Mouse (Mus musculus): ENCODE data around the gene Vps37b. TPM values are rescaled to one million over a fixed set of nuclear protein-coding genes. Genes with fewer than 3 reads are reported as not detected.

Gene Vps37b
- polyA plus RNA-seq, 1 experiment from 2014 or later: 42.5 TPM

DNA sequence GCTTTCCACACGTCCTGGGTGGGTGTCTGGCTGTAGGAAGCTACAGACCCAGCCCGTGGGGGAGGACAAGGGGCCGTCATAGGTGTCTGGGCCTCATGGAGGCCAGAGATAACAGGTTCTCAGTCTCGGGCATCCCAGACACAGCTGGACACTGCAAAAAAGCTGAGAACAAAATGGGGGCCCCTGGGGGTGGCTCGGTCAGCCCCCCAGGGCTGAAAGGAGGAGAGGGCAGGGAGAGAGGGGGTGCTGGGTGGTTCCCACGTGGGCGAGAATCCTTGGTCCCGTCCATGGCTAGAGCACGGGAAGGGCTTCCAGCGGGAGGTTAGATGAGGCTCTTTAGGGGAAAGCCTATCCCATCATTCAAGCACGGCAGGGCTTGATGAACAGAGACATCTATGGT lies 49.2 kb downstream of the Vps37b start:
- no peak overlapping the region for H3K9ac ChIP-seq
- no peaks in the 10 kb centered on the region for H3K9me3 ChIP-seq
- 79% methylated on average over 11 of the region's 11 CpGs for WGBS
- no peak overlapping the region for H3K4me3 ChIP-seq
- 0 out of 2 replicates have a peak, but pooled peaks cover 3% of the 10 kb centered on the region for H3K27me3 ChIP-seq
- H3K4me2 ChIP-seq (replicated peaks): no peak overlapping the region
- ATAC-seq (ENCODE audit: insufficient number of reproducible peaks, insufficient read depth, low FRiP score, low TSS enrichment): no peak
- no peaks in the 10 kb centered on the region for H3K36me3 ChIP-seq
- H3K4me1 ChIP-seq: peaks cover 13% of the 10 kb centered on the region; the same call in 1 of the 2 replicates
- no peak overlapping the region for H3K27ac ChIP-seq

- Histone ChIP-seq H3K4me1 (0 out of 2 replicates have a peak, but pooled peaks cover 4% of the 10 kb centered on the region), H3K27ac (no peak overlapping the region), H3K9ac (no peak overlapping the region; the same call in 1 of the 2 replicates), H3K36me3 (no peaks in the 10 kb centered on the region), H3K4me3 (no peak overlapping the region), H3K4me2 (replicated peaks) (no peak overlapping the region), H3K27me3 (0 out of 2 replicates have a peak, but pooled peaks cover 3% of the 10 kb centered on the region), H3K9me3 (no peaks in the 10 kb centered on the region)
- ATAC-seq (ENCODE audit: insufficient number of reproducible peaks, insufficient read depth, low FRiP score, low TSS enrichment): no peak
- WGBS: 77% methylated on average over 6 of the region's 6 CpGs
These were observed 50.9 kb downstream of the Vps37b start for GRCm38 (mm10) chr5:123981250-123981554.

DNA sequence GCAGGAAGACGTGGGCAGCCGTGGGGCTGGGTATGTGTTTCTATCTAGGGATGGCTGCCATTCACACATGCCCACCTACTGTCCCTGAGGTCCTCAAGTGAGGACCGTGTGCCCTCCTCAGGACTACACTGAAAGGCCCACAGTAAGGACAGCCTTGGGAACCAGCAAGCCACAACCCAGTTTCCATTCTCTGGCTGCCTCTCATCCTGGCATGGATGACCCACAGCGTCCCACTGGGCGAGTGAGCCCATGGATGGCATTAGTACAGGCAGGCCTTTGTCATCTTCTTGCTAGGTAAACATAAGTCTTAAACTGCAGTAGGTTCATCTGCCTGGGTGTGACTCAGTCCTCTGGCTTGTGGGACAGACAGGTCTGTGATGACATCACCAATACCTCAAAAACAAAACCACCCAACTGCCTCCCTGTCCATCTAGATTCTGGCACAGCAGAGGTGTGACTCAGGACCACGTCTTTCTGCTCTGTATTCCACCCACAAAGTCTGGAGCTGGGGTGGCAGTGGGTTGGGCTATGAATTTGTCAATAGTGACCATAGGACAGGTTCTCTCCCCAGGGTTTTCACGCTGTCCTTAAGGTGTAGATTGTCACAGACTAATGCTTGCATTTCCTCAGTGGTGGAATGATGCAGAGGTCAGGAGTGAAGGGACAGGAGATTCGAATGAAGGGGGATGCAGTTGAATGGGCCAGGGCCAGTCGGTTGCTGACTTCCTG lies 51.4 kb downstream of the Vps37b start:
- 73% methylated on average over 9 of the region's 9 CpGs for WGBS
- no peak overlapping the region for H3K4me3 ChIP-seq
- no peak overlapping the region for H3K4me2 ChIP-seq (replicated peaks)
- peaks cover 5% of the 10 kb centered on the region for H3K27me3 ChIP-seq
- 0 out of 2 replicates have a peak, but pooled peaks cover 4% of the 10 kb centered on the region for H3K4me1 ChIP-seq
- H3K9ac ChIP-seq: no peak overlapping the region; the same call in 1 of the 2 replicates
- no peaks in the 10 kb centered on the region for H3K9me3 ChIP-seq
- no peak for ATAC-seq (ENCODE audit: insufficient number of reproducible peaks, insufficient read depth, low FRiP score, low TSS enrichment)
- H3K36me3 ChIP-seq: no peaks in the 10 kb centered on the region
- no peak overlapping the region for H3K27ac ChIP-seq

GRCm38 (mm10) chr5:123979980-123980369 lies 52.1 kb downstream of the Vps37b start:
- H3K4me3 ChIP-seq: no peak overlapping the region
- H3K9me3 ChIP-seq: no peaks in the 10 kb centered on the region
- H3K27me3 ChIP-seq: peaks cover 4% of the 10 kb centered on the region
- ATAC-seq (ENCODE audit: insufficient number of reproducible peaks, insufficient read depth, low FRiP score, low TSS enrichment): no peak
- whole genome bisulfite sequencing: 47% methylated on average over 4 of the region's 4 CpGs
- no peaks in the 10 kb centered on the region for H3K36me3 ChIP-seq
- no peak overlapping the region for H3K9ac ChIP-seq
- H3K4me2 ChIP-seq (replicated peaks): no peak overlapping the region
- 0 out of 2 replicates have a peak, but pooled peaks cover 4% of the 10 kb centered on the region for H3K4me1 ChIP-seq
- no peak overlapping the region for H3K27ac ChIP-seq

DNA sequence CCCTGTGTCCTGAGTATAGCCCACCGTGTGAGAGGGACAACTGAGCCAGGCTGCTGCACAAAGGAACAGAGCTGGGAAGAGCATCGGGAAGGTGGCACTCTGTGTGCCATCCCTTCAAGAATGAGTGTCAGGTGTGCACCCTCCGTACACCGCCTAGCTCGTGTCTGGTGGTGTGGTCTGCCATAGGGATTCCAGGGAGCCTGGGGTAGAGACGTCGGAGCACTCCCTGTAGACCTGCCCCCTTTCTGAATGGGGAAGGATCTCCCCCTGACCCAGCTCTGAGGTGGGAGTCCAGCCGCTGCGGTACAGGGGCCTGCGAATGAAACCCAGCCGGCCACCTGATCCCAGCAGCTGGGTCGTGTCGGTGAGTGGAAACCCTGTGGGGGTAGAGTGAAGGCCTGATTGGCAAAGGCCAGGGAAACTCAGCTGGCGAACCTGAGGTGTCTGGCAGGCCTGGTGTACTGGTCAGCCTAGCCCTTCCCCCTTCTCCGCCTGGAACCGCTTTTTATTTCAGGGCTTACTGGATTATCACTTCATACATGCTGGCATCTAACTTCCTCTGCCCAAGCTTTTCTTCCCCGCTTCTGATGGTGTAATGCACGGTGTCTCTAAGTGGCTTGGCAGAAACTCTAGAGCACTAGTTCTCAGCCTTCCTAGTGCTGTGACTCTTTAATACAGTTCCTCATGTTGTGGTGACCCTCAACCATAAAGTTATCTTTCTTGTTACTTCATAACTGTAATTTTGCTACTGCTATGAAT lies 52.7 kb downstream of the Vps37b start:
- Histone ChIP-seq H3K4me2 (replicated peaks) (no peak overlapping the region), H3K4me1 (peaks cover 8% of the 10 kb centered on the region), H3K9me3 (no peaks in the 10 kb centered on the region), H3K4me3 (no peak overlapping the region), H3K9ac (no peak overlapping the region), H3K27ac (no peak overlapping the region), H3K36me3 (no peaks in the 10 kb centered on the region), H3K27me3 (peaks cover 4% of the 10 kb centered on the region)
- no peak for ATAC-seq (ENCODE audit: insufficient number of reproducible peaks, insufficient read depth, low FRiP score, low TSS enrichment)
- 75% methylated on average over 18 of the region's 18 CpGs for WGBS

DNA sequence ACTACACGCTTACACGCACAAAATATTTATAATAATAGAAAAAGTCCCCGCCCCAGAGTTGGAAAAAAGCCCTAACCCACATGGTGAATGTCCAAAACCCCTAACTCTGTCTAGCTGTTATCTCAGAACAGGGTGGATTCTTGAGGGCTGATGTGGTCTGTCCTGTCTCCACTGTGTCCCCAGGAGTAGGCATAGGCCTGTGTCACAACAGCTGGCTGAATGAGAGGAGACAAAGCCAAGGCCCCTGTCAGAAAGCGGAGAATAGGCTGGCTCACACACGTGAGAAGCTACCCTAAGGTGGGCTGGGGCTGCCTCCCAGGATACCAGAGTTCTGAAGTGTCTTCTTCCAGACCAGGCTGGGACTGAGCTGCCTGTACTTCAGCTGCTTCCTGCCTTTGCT lies 53.9 kb downstream of the Vps37b start:
- Histone ChIP-seq H3K36me3 (no peaks in the 10 kb centered on the region), H3K4me1 (peaks cover 9% of the 10 kb centered on the region), H3K27me3 (peaks cover 8% of the 10 kb centered on the region), H3K27ac (no peak overlapping the region), H3K4me3 (no peak overlapping the region), H3K4me2 (replicated peaks) (no peak overlapping the region), H3K9ac (no peak overlapping the region), H3K9me3 (no peaks in the 10 kb centered on the region)
- 76% methylated on average over 5 of the region's 5 CpGs for WGBS
- ATAC-seq (ENCODE audit: insufficient number of reproducible peaks, insufficient read depth, low FRiP score, low TSS enrichment): no peak

GRCm38 (mm10) chr5:123977231-123977630 lies 54.8 kb downstream of the Vps37b start:
- Histone ChIP-seq H3K4me3 (no peak overlapping the region), H3K36me3 (no peaks in the 10 kb centered on the region), H3K9ac (no peak overlapping the region), H3K27me3 (peaks cover 10% of the 10 kb centered on the region), H3K4me1 (peaks cover 9% of the 10 kb centered on the region), H3K9me3 (no peaks in the 10 kb centered on the region), H3K27ac (no peak overlapping the region), H3K4me2 (replicated peaks) (no peak overlapping the region)
- 26% methylated on average over 3 of the region's 3 CpGs for WGBS
- ATAC-seq (ENCODE audit: insufficient number of reproducible peaks, insufficient read depth, low FRiP score, low TSS enrichment): no peak

- H3K36me3 ChIP-seq: no peaks in the 10 kb centered on the region
- no peaks in the 10 kb centered on the region for H3K9me3 ChIP-seq
- H3K4me2 ChIP-seq (replicated peaks): no peak overlapping the region
- H3K4me1 ChIP-seq: peaks cover 9% of the 10 kb centered on the region
- WGBS: 67% methylated on average over 6 of the region's 6 CpGs
- H3K4me3 ChIP-seq: no peak overlapping the region
- no peak overlapping the region for H3K9ac ChIP-seq
- no peak for ATAC-seq (ENCODE audit: insufficient number of reproducible peaks, insufficient read depth, low FRiP score, low TSS enrichment)
- H3K27ac ChIP-seq: no peak overlapping the region
- peaks cover 10% of the 10 kb centered on the region for H3K27me3 ChIP-seq
These were observed 56.3 kb downstream of the Vps37b start for GRCm38 (mm10) chr5:123975668-123976180.

- Histone ChIP-seq H3K36me3 (no peaks in the 10 kb centered on the region), H3K9ac (no peak overlapping the region), H3K27ac (no peak overlapping the region), H3K27me3 (peaks cover 10% of the 10 kb centered on the region), H3K4me1 (peaks cover 9% of the 10 kb centered on the region), H3K9me3 (no peaks in the 10 kb centered on the region), H3K4me3 (peak overlapping the region; percentile 74), H3K4me2 (replicated peaks) (peak overlapping the region; percentile 87)
- WGBS: 40% methylated on average over 11 of the region's 11 CpGs
- ATAC-seq (ENCODE audit: insufficient number of reproducible peaks, insufficient read depth, low FRiP score, low TSS enrichment): no peak
These were observed 57.4 kb downstream of the Vps37b start for GRCm38 (mm10) chr5:123974616-123975111.

DNA sequence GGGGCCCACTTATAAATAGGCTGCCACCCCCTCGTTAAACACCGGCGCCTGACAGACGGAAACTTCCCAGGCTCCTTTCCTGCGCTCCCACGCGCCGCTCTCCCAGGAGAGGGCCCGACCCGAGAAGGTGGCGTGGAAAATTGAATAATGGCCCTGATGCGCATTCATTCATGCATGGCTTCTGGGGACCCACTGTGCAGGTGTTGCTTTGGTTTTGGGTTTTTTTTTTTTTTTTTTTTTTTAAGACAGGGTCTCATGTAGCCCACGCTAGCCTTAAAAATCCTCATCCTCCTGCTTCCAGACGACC lies 57.9 kb downstream of the Vps37b start:
- H3K4me1 ChIP-seq: peaks cover 9% of the 10 kb centered on the region
- ATAC-seq (ENCODE audit: insufficient number of reproducible peaks, insufficient read depth, low FRiP score, low TSS enrichment): no peak
- WGBS: under 1% methylated on average over 14 of the region's 14 CpGs
- peaks cover 10% of the 10 kb centered on the region for H3K27me3 ChIP-seq
- H3K27ac ChIP-seq: no peak overlapping the region
- H3K36me3 ChIP-seq: no peaks in the 10 kb centered on the region
- H3K4me2 ChIP-seq (replicated peaks): peak overlapping the region; percentile 87
- H3K9ac ChIP-seq: peak overlapping the region; percentile 65
- H3K9me3 ChIP-seq: no peaks in the 10 kb centered on the region
- H3K4me3 ChIP-seq: peak overlapping the region; percentile 74

DNA sequence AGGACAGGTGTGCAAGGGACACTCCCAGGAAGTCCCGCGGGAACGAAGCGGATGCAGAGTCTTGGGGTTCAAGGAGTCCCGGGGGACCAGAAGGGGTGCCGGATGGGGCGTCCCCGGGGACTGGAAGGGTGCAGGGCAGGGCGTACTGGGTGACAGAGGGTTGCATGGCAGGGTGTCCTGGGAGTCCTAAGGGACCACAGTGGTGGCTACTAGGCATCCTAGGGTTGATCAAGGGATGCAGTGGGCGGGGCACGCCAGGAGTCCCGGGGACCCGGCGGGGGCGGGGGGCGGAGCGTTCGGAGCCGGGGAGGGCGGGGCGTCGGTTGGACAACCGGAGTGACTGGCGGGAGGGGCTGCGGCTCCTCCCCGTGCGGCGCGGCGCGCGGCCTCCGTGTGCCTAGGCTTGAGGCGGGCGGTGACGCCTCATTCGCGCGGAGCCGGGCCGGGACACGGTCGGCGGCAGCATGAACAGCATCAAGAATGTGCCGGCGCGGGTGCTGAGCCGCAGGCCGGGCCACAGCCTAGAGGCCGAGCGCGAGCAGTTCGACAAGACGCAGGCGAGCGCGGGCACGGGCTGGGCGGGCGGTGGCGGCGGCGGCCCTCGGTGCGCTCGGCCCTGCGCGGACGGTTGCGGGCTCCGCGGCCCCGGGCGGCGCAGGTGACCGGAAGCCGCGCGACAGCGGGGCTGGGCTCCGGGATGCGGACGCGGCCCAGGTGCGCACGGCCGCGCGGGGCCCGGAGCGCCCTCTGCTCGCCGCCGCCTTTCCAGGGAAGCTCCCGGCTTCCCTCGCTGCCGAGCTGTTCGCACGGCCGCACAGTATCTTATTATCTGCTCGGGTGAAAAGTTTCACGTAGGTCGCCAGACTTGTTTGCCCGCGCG lies 58.5 kb downstream of the Vps37b start, which contains the start of gene Hip1r:
TSS of gene Hip1r (plus strand) at position 330 of the 880 bp plus-strand sequence.
- peak within 1 kb of the TSS; percentile 87 for H3K4me2 ChIP-seq (replicated peaks)
- peaks cover 10% of the 10 kb centered on the region for H3K27me3 ChIP-seq
- WGBS: under 1% methylated on average over 97 of the region's 106 CpGs
- H3K9me3 ChIP-seq: no peaks in the 10 kb centered on the region
- H3K9ac ChIP-seq: peak within 1 kb of the TSS; percentile 65
- H3K4me1 ChIP-seq: peaks cover 9% of the 10 kb centered on the region
- peak; percentile 60; the same call in 1 of the 2 replicates for ATAC-seq (ENCODE audit: insufficient number of reproducible peaks, insufficient read depth, low FRiP score, low TSS enrichment)
- no peak within 1 kb of the TSS for H3K27ac ChIP-seq
- peak within 1 kb of the TSS; percentile 74 for H3K4me3 ChIP-seq
- no peaks in the 10 kb centered on the region for H3K36me3 ChIP-seq

All from embryonic facial prominence, embryonic 12.5 days (tissue).